ENCODE assay signal across 27 mouse cellular contexts in the genomic region with DNA sequence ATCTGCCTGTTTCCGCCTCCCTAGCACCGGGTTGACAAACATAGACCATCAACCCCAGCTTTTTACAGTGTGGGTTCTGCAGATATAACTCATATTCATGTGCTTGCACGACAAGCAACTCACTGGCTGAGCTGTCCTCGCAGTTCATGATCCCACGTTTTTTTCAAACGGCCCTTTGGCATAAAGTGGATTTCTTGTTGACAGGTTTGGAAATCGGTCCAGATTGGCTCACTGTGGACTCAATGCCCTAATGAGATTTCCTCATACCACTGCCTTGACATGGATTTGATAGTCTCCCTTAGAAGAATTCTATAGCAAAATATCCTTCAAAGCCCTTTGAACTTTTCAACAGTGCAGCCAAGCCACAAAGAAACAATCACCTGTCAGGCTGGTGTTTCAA.
DNase-seq lines count a peak whose midpoint lies in the region; ATAC-seq and TF ChIP-seq lines count a peak whose summit lies in the region.
"Had no signal": no experiment of that assay in that cellular context is flagged by ENCODE, and none has a peak within 500 bp of the region (broad histone marks: within the 10 kb centered on the region; RNA-seq: fewer than 3 reads in every experiment).

No protein-coding gene starts in this region.

- peak; percentile 38 for DNase-seq in adrenal gland, postnatal 14 days
- no peak for DNase-seq in adrenal gland, adult 8-10 months
- peak; percentile 20 to 58 for DNase-seq in lung, adult 18-20 months
- no peak for DNase-seq in lung, adult 2 months
- DNase-seq in fibroblast of lung, adult 2 months (ENCODE audit: low read depth): peak; percentile 23
- peak; percentile 60 for DNase-seq in lung, postnatal 36 days
- no peak for DNase-seq in cerebellum, adult 11 months
- no peak for DNase-seq in hindbrain, postnatal 0 days (ENCODE audit: low spot score)
- DNase-seq: cerebellum, adult 18-20 months; gastrocnemius, postnatal 25 days; heart, adult 18-20 months; heart, postnatal 4 days; kidney, adult 9 months; kidney, postnatal 10 days; layer of hippocampus, postnatal 36 days; right cerebral cortex, postnatal 25 days; thymus, postnatal 14 days had no signal

- TF ChIP-seq POLR2A in lung, adult 2 months (IDR thresholded peaks at IDR 0.05; ENCODE audit: borderline replicate concordance, extremely low read depth, low read depth, low read length): no peak

- no peak overlapping the region for H3K4me3 ChIP-seq in lung, adult 2 months (replicated peaks; ENCODE audit: extremely low read depth, low read depth, low read length)
- H3K4me3 ChIP-seq in hindbrain, postnatal 0 days (ENCODE audit: low read length): no peak overlapping the region
- H3K4me3 ChIP-seq: heart, embryonic 12.5 days; hindbrain, embryonic 13.5 days; limb, embryonic 10.5 days; limb, embryonic 15.5 days; midbrain, embryonic 13.5 days had no signal

- H3K27ac ChIP-seq in hindbrain, postnatal 0 days: no peak overlapping the region
- H3K27ac ChIP-seq: hindbrain, embryonic 13.5 days; limb, embryonic 10.5 days; limb, embryonic 15.5 days; macrophage; midbrain, embryonic 13.5 days had no signal

- ATAC-seq in hindbrain, postnatal 0 days: no peak
- ATAC-seq: activated CD4-positive, CD25-positive, alpha-beta regulatory T cell, adult 4 months; CD4-positive, CD25-positive, alpha-beta regulatory T cell, adult 4 months; forebrain, embryonic 14.5 days; intestine, postnatal 0 days; midbrain, embryonic 13.5 days had no signal

- no peaks in the 10 kb centered on the region for H3K9me3 ChIP-seq in hindbrain, postnatal 0 days (ENCODE audit: low read length)
- H3K9me3 ChIP-seq: heart, embryonic 12.5 days; hindbrain, embryonic 13.5 days; limb, embryonic 10.5 days; limb, embryonic 15.5 days; midbrain, embryonic 13.5 days had no signal

- 66% methylated on average over 7 of the region's 7 CpGs for WGBS in lung, adult 2 months
- 72% methylated on average over 7 of the region's 7 CpGs for WGBS in hindbrain, postnatal 0 days

- no peak for TF ChIP-seq CTCF in lung, adult 2 months (IDR thresholded peaks at IDR 0.05; ENCODE audit: insufficient read depth, low read length)
- no peak for TF ChIP-seq CTCF in hindbrain, postnatal 0 days (IDR thresholded peaks at IDR 0.05; ENCODE audit: low read depth)

- H3K27me3 ChIP-seq in hindbrain, postnatal 0 days (ENCODE audit: insufficient read depth, low read length): no peaks in the 10 kb centered on the region
- H3K27me3 ChIP-seq: heart, embryonic 12.5 days; hindbrain, embryonic 13.5 days; limb, embryonic 15.5 days; midbrain, embryonic 13.5 days had no signal

- H3K36me3 ChIP-seq in hindbrain, postnatal 0 days (ENCODE audit: insufficient read depth, low read length): no peaks in the 10 kb centered on the region
- H3K36me3 ChIP-seq: heart, embryonic 12.5 days; hindbrain, embryonic 13.5 days; limb, embryonic 10.5 days; limb, embryonic 15.5 days; midbrain, embryonic 13.5 days had no signal

- H3K9ac ChIP-seq in hindbrain, postnatal 0 days (replicated peaks; ENCODE audit: low read length): no peak overlapping the region
- H3K9ac ChIP-seq: heart, embryonic 12.5 days; hindbrain, embryonic 13.5 days; limb, embryonic 15.5 days; midbrain, embryonic 13.5 days had no signal

- H3K4me1 ChIP-seq in lung, adult 2 months (ENCODE audit: control insufficient read depth, insufficient read depth, low read length): peaks cover 6% of the 10 kb centered on the region; the same call in 1 of the 2 replicates
- no peaks in the 10 kb centered on the region for H3K4me1 ChIP-seq in hindbrain, postnatal 0 days (ENCODE audit: insufficient read depth, low read length)
- H3K4me1 ChIP-seq: midbrain, embryonic 13.5 days had no signal

- no peak overlapping the region for H3K4me2 ChIP-seq in hindbrain, postnatal 0 days (ENCODE audit: low read depth, low read length)
- H3K4me2 ChIP-seq: heart, embryonic 12.5 days; hindbrain, embryonic 13.5 days; limb, embryonic 15.5 days; midbrain, embryonic 13.5 days had no signal

Comparison
In these comparisons a context has a peak if more than half of its experiments do, and no peak if none do; other contexts are left out.
1. DNase-seq: peak in adrenal gland, postnatal 14 days (single experiment), lung, adult 18-20 months (2 of 2), fibroblast of lung, adult 2 months (single experiment) and lung, postnatal 36 days (single experiment); none in adrenal gland, adult 8-10 months (single experiment), lung, adult 2 months (single experiment), cerebellum, adult 11 months (single experiment) and hindbrain, postnatal 0 days (single experiment).